Mouse (Mus musculus): ENCODE measurements around the gene Kdm1b. TPM values are rescaled to one million over a fixed set of nuclear protein-coding genes. Genes with fewer than 3 reads are reported as not detected.
A peak's percentile ranks its signal among the peaks of the same experiment; 100 is the strongest.

Kdm1b gene
- total RNA-seq, 2 experiments from 2014 or later, result 5.8 to 6.3 TPM

DNA sequence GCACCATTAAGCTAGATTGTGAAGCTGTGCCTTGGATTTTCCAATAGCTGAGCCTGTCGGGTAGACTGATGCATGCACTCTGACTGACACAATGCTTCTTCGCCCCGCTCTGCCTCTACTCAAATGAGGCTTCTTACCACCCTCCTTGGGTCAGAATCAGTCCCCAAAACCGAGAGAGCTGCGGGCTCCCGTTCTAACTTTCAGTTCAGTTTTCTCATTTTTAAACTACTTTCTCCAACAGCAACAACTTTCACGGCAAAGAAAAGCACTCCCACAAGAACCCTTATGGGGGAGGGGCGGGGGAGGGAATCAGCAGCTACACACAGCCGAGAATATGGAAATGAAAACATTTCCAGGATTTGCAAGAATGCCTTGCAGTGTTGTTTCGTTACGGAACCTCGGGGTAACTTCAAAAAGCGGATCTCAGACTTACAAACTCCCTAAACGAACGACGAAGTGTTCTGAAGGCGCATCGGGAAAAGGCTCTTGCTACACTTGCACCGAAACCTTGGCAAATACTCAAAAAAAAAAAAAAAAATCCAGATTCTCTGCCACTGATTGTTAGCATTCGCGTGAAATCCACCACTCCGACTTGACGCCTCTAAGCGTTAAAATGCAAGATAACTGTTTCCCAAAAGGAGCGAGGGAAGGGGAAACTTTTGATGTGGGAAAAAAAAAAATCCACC, 61.7 kb downstream of the Kdm1b start:
- intact Hi-C loops (cut with DNase I; ENCODE audit: low total_unique reads), result no loop called here
- no peak for DNase-seq

DNA sequence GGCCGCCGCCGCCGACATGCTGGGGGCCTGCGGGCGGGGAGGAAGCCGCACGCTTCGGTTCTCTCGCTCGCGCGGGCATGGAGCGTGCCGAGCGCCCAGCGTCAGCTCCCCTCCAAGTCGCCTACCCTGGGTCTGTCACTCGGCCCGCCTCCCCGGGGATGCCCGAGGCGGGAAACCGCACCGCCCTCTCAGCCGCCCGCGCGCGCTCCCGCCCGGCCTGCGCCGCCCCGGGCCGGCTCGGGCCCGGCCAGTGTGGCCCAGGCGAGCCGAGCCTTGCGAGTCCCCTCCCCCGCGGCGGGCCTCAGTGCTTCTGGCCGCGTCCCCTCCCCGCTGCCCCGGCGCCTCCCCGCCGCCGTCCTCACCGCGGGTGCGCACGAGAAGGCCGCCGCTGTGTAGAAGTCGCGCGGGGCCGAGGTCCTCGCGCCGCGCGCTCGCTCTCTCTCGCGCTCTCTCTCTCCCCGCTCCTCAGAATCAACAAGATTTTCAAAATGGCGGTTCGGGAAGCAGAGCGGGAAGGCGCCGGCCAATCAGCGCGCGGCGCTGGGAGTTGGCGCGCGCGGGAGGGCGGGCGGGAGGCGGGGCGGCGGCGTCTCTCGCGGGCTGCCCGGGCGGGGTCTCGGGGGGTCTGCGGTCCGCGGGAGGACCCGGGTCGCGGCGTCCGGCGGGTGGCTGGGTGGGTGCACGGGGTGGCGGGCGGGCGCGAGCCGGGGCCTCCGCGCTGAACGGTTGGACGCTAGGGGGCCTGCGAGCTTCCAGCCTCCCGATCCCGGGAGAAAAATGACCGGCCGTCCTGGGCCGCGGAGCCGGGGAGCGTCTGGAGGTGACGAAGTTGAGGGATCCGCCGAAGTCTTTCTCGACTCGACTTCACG, 62.6 kb downstream of the Kdm1b start, which contains the start of gene Dek:
TSS of gene Dek (minus strand) at position 491 of the 869 bp plus-strand sequence.
- intact Hi-C loops (cut with DNase I; ENCODE audit: low total_unique reads), result no loop called here
- DNase-seq, result peak; percentile 81

DNA sequence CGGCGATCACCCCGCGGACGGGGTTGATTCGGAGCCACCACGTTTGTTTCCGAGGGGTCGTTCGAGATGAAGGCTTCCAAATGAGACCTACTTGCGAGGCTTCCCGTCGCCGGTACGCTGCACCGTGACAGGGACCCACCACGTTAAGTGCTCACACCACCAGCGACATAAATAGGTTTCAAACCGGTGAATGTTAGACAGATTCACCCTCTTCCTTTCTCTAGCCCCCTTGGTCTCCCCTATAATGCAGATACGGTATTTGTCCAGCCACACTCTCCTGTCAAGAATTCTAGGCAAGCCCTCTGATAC, 63.2 kb downstream of the Kdm1b start:
- intact Hi-C loops (cut with DNase I; ENCODE audit: low total_unique reads), result no loop called here
- DNase-seq, result no peak

DNA sequence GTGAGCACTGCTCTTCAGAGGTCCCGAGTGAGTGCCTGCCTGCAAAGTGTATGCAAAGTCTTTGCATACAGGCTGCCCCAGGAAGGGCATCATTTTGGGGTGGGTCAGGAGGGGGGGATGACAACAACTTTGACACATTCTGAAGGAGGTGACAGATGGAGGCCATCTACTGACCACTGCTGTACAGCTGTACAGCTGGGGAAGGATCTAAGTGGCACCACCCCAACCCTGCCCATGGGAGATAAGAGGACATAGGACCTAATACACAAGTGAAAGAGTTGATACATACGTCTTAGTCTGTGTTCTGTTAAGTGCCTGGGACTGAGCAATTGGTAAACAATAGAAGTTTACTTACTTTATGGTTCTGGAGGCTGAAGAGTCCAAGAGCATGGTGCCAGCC, 65.9 kb downstream of the Kdm1b start:
- intact Hi-C loops (cut with DNase I; ENCODE audit: low total_unique reads), result no loop called here
- no peak for DNase-seq

DNA sequence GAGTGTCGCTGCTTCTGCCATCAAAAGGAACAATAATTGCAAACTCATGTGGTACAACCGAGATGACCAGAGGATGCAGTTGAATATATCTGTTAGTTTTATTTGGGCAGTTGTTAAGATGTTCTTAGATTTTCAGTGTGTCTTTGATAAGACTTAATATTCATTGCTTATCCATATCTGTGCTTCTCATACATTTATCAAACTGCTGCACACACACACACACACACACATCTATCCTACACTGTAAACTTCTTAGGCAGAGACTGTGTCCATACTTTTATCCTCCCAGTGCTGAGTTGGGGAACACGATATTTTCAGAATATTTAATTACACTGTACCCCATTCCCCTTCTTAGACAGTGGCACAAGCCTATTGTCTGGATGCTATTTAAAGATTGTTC, 67.9 kb downstream of the Kdm1b start:
- no peak for DNase-seq
- intact Hi-C loops (cut with DNase I; ENCODE audit: low total_unique reads), result no loop called here

DNA sequence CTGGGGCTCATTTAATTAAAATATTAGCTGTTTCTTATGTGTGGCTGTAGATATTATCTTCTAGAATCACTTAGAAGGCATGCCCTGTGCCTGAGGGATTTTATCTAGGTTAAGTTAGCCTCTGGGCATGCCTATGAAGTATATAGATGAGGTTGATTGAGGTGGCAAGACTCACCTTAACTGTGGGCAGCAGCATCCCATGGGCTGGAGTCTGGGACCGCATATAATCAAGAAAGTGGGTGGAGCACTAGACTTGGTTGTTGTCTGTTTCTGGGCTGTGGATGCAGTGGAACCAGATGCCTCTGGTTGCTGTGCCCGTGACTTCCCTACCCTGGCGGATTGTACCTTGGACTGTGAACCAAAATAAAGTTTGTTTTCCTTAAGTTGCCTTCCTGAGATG, 68.8 kb downstream of the Kdm1b start:
- DNase-seq, result no peak
- intact Hi-C loops (cut with DNase I; ENCODE audit: low total_unique reads), result no loop called here

DNA sequence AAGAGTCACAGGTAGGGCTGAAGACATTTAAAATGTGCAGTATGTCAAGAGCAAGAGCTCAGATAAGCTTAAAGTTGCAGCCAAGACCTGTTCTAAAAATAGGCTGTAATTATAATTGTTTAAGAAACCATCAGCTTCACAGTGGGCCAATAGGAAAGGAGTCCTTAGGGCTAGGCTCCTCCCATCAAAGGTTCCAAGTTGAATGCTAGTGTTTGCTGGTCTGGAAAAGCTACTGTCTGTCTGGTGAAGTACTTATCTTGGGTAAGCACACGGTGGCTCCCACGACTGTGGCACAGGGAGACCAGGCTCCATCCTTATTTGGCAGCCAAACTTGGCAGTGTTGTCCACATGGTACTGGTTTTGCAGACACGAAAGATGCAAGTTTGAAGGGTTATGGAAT, 69.6 kb downstream of the Kdm1b start:
- intact Hi-C loops (cut with DNase I; ENCODE audit: low total_unique reads), result no loop called here
- no peak for DNase-seq

DNA sequence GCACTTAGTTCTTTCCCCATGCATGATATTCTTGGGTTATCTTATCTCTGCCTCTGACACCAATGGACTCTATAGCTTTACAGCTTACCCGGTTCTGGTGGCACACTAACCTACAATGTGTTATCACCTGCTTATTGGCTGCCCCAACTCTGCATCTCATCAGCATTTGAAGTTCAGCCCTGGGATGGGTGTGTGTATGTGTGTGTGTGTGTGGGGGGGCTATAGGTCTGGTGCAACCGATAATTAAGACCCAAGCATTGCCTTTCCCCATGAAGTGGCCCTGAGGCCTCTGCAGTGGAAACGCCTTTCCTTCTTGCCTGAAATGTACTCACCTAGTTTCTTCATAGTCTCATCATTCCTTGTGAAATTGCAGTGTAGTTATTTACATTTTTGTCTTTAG, 72.7 kb downstream of the Kdm1b start:
- no peak for DNase-seq
- intact Hi-C loops (cut with DNase I; ENCODE audit: low total_unique reads), result no loop called here

DNA sequence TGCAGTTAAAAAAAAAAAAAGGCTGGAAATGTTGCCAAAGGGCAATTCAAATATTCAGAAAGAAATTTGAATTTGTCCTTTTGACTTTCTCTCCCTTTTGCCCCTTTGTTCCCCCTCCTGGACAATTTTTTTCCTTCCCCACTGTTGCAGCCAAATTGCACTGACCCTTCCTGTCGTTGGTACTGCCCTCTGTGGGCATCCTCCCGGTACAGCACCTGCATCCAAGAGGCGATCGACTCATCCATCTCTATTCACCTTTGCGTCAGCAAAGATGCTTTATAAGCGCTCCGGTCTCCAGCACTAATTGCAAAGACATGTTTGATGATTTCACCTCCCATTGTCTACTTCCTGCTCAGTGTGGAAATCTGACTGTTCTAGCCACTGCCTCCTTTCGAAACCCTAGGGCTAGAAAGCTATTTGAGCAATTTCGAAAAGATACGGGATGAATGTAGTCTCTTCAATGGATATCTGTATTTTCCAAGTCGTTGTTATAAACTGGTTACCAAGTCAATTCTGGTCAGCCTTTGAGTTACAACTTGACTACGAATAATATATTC, 78.1 kb downstream of the Kdm1b start:
- no peak for DNase-seq
- intact Hi-C loops (cut with DNase I; ENCODE audit: low total_unique reads), result no loop called here

DNA sequence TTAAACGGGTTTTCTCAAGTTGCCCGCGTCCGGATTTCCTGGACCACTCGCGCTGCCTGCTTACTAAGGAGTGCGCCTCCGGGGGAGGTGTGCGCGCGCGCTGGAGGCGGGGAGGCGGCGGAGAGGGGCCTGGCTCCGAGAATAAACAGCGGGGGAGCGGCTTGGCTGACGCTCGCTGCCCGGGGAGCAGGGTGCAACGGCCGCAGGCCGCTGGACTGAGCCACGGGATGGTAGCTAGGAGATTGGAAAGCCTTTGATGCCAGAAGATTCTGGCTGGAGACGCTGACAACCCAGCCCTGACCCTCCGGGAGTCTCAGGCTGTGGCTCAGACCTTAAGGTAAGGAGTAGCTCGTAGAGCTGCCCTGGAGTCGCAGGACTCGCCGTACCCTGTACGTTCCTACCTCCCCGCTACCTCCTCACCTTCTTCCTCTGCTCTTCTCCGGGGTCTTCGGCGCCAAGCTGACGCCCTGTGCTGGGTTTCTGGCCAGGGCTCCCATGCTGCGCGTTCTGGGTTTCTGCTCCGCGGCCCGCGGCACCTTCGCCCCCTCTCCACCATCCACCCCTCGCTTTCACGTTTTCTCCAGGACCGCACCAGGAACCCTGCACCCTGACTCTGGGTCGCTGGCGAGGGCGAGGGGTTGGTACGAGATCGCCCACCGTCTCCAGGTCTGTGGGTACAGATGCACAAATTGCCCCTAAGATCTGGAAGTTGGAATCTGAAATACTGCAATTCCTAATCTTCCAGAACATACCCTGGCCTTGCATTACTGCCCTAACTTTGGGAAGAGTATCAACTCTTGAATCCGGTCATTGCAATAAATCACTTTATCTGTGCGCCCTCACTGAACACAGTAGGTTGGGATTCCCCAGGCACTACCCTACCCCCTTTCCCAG, 79.5 kb downstream of the Kdm1b start, which contains the start of gene Rnf144b:
TSS of gene Rnf144b (plus strand) at position 120 of the 894 bp plus-strand sequence.
- intact Hi-C loops (cut with DNase I; ENCODE audit: low total_unique reads), result no loop called here
- DNase-seq, result peak; percentile 51

DNA sequence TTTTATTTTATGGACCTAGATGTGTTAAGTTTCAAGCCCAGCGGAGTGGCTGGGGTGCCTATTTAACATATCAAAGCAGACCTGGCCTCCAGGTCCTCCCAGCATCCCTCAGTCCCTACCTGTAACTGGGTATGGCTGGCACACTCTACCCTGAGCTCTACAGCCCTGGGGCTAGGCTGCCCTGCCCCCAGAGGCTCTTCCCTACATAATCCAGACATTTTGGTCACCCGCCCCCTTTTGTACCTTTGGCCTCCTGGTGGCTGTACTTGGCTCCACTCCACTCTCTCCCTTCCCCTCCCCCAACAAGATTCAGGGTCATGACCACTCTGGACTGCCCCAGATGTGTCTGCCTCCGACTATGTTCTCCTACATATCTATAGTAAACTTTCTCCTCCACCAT, 81.2 kb downstream of the Kdm1b start:
- no peak for DNase-seq
- intact Hi-C loops (cut with DNase I; ENCODE audit: low total_unique reads), result no loop called here

DNA sequence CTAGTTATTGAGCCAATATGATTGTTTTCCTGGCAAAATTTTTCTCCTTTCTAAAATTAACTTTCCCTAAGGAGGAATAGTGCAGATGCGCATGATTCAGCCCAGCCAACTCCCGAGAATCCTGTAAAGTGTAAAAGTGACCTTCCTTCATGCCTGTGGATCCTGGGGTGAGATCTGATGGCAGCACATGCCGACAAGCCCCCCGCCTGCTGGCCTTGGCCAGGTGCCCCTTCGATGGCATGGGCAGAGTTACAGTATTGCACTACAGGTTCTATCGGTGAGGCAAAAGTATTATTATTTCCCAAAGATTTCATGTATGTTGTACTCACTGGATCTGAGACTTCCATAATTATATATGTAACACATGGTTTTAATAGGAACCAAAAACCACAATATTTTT, 81.7 kb downstream of the Kdm1b start:
- intact Hi-C loops (cut with DNase I; ENCODE audit: low total_unique reads), result no loop called here
- no peak for DNase-seq

DNA sequence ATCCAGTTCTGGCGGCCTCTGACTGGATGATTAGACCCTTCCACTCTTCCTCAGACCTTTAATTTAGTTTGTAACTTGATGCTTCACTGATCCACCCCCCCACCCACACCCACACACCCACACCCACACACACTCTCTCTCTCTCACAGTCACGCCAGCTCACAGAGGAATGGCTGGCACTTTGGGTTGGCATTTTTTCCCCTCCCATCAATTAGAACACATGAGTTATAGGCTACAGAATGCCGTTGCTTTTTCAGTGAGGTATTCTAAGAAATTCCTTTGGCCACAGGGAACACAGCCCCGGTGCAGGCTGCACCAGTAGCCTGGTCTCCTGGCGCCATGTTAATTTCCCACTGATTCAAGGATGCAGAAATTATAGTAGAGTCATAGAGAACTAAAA, 82.3 kb downstream of the Kdm1b start:
- DNase-seq, result no peak
- intact Hi-C loops (cut with DNase I; ENCODE audit: low total_unique reads), result no loop called here

DNA sequence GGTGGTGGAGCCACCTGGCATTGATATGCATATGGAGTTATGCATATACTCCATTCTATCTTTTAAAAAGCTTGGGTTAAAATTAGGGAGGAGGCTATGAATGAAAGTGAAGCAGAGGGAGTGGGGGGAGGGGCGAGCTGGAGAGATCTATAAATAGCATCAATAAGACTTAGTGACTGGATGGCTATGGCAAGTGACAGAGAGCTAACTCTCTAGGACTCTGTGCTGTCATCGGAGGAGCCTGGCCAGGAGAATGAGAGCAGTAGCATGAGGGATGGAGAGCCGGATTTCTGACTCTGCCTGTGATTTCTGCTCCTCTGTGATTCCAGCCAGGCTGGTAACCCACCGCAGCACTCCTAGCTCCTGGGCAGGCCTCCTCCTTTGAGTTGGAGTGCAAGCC, 85.8 kb downstream of the Kdm1b start:
- no peak for DNase-seq
- intact Hi-C loops (cut with DNase I; ENCODE audit: low total_unique reads), result no loop called here

DNA sequence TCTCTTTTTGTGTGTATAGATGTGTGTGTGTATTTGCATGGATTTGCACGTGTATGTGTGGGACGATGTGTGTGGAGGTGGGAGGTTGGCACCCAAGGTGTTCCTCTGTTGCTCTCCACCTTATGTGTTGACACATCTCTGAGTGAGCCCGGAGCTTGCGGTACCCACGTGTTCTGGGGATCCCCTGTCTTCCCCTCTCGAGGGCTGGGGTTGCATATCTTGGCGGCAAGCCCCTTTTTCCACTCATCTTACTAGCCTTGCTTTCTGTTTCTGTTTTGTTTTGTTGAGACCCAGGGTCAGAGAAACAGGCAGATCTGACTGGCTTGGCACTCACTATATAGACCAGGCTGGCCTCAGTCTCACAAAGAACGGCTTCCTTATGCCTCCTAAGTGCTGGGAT, 89.8 kb downstream of the Kdm1b start:
- intact Hi-C loops (cut with DNase I; ENCODE audit: low total_unique reads), result no loop called here
- DNase-seq, result no peak

DNA sequence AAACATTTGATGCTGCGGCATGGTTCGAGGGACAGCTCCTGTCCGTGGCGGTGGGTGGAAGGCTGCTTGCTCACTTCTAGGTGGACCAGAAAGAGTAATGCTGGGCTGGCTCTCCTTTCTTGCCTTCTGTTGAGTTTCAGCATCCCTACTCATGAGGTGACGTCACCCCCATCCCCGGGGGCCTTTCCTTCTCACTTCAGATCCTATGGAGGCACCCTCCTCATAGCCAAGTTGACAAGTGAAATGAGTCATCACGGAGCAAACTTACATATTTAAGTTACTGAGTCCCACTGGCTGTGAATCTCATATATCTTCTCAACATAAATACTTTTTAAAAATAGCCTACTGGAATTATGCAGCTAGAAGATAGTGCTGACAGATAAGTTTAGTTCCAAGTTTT, 91.5 kb downstream of the Kdm1b start:
- DNase-seq, result no peak
- intact Hi-C loops (cut with DNase I; ENCODE audit: low total_unique reads), result no loop called here
